Mouse (Mus musculus): ENCODE measurements at regions not wholly inside any gene's neighbourhood (a gene's known extent, or its start where the extent isn't known, plus 50 kb on each side); places are given as distances from the start of the nearest gene placed in this dataset.

DNA sequence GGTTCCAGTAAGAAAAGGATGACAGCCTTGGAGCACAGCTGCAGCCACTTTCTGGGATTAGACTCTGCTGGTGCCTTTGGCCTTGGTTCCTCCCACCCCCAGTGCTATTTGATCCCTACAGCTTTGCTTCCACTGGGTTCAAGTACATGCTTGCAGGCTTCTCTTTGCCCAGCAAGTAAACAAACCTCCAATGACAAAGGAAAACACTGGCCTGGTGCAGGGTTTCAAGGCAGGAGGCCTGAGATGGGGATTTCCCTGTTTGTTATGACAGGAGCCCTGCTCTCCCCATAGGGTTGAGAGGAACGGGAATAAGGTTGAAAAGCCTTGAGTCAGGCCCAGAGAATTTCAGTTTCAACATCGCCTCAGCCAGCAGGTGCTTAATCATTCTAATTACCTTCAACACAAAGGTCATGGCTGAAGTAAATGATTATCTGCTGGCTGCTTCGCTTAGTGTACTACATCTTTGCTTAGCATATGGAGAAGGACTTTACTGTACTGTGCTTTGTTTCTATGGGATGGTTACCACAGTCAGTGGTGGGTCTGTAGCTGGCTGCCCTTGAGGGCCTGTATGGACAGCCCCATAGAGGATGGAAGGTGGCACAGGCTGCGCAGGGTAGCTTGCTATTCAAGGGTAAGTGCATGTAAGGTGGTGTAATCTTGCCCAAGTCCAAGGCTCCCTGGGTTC lies 142.2 kb upstream of the Serp2 start:
- H3K36me3 ChIP-seq (ENCODE audit: control insufficient read depth, insufficient read depth, low read length): no peaks in the 10 kb centered on the region
- no peak for ATAC-seq (replicated peaks; ENCODE audit: low FRiP score)
- no peak overlapping the region for H3K27ac ChIP-seq (ENCODE audit: low read depth, low read length)
- WGBS: 43% methylated on average over 4 of the region's 4 CpGs
- no peak for DNase-seq (ENCODE audit: low spot score)
- H3K9me3 ChIP-seq (ENCODE audit: control insufficient read depth, low read length): no peaks in the 10 kb centered on the region
- H3K27me3 ChIP-seq (ENCODE audit: control insufficient read depth, insufficient read depth, low read length): no peaks in the 10 kb centered on the region
- no peak overlapping the region for H3K9ac ChIP-seq (ENCODE audit: low read length)
- no peak overlapping the region for H3K4me2 ChIP-seq (ENCODE audit: low read depth, low read length, severe bottlenecking)
- H3K4me3 ChIP-seq (ENCODE audit: low read depth, low read length): no peak overlapping the region
- 0 out of 2 replicates have a peak, but pooled peaks cover 5% of the 10 kb centered on the region for H3K4me1 ChIP-seq (replicated peaks; ENCODE audit: control insufficient read depth, insufficient read depth, low read length)

DNA sequence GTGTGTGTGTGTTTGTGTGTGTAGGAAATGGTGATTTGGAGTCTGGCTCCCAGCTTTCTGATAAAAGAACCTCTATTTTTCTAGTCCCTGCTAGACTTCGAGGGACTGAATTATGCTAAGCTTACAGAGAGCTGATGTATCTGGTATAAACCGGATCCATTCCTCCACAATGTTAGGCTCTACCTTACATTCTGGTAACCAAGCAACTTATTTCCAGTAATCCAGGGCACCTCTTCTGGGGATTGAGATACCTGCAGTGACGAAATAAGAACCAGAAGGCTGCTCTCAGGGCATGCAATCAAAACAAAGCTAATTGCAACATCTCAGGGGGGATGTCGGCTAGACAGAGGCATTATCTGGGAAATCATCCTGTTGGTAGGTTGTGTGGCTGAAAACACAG lies 140.0 kb upstream of the Serp2 start:
- no peak overlapping the region for H3K4me3 ChIP-seq (ENCODE audit: low read depth, low read length)
- ATAC-seq (replicated peaks; ENCODE audit: low FRiP score) (no peak), DNase-seq (ENCODE audit: low spot score) (no peak)
- no peaks in the 10 kb centered on the region for H3K9me3 ChIP-seq (ENCODE audit: control insufficient read depth, low read length)
- H3K36me3 ChIP-seq (ENCODE audit: control insufficient read depth, insufficient read depth, low read length): no peaks in the 10 kb centered on the region
- no peak overlapping the region for H3K9ac ChIP-seq (ENCODE audit: low read length)
- H3K4me2 ChIP-seq (ENCODE audit: low read depth, low read length, severe bottlenecking): no peak overlapping the region
- H3K4me1 ChIP-seq (replicated peaks; ENCODE audit: control insufficient read depth, insufficient read depth, low read length): 0 out of 2 replicates have a peak, but pooled peaks cover 5% of the 10 kb centered on the region
- no peaks in the 10 kb centered on the region for H3K27me3 ChIP-seq (ENCODE audit: control insufficient read depth, insufficient read depth, low read length)
- WGBS: 63% methylated on average over 4 of the region's 4 CpGs
- H3K27ac ChIP-seq (ENCODE audit: low read depth, low read length): no peak overlapping the region

DNA sequence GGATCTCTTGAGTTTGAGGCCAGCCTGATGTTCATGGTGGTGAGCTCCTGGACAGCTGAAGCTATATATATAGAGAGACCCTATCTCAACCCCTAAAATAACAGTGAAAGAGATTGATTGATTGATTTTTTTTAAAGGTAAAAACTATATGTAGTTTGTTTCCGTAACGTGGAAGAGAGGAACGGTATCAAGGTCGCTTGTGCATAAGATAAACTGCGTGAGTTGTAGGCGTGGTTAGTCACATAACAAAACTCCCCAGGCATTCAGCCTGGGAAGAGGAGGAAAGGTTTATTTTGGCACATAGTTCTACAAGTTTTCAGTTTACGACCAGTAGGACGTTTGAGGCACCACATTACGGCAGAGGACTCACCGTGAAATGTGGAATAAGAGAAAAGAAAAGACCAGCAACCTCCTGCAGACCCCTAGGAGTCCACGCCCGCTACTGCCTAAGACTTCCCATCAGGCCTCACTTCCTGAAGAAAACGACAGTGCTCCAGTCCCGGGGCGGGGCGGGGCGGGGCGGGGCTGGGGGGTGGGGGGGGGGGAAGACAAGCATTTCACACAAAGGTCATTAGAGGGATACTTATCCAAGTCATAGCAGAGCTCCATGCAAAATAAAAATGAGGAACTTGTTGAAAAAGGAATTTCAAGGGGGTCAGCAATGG lies 139.1 kb upstream of the Serp2 start:
- DNase-seq (ENCODE audit: low spot score) (no peak), ATAC-seq (replicated peaks; ENCODE audit: low FRiP score) (no peak)
- Histone ChIP-seq H3K4me2 (ENCODE audit: low read depth, low read length, severe bottlenecking) (no peak overlapping the region), H3K27me3 (ENCODE audit: control insufficient read depth, insufficient read depth, low read length) (no peaks in the 10 kb centered on the region), H3K4me1 (replicated peaks; ENCODE audit: control insufficient read depth, insufficient read depth, low read length) (0 out of 2 replicates have a peak, but pooled peaks cover 5% of the 10 kb centered on the region), H3K4me3 (ENCODE audit: low read depth, low read length) (no peak overlapping the region), H3K27ac (ENCODE audit: low read depth, low read length) (no peak overlapping the region), H3K9me3 (ENCODE audit: control insufficient read depth, low read length) (no peaks in the 10 kb centered on the region), H3K9ac (ENCODE audit: low read length) (no peak overlapping the region), H3K36me3 (ENCODE audit: control insufficient read depth, insufficient read depth, low read length) (no peaks in the 10 kb centered on the region)
- 72% methylated on average over 18 of the region's 18 CpGs for WGBS

DNA sequence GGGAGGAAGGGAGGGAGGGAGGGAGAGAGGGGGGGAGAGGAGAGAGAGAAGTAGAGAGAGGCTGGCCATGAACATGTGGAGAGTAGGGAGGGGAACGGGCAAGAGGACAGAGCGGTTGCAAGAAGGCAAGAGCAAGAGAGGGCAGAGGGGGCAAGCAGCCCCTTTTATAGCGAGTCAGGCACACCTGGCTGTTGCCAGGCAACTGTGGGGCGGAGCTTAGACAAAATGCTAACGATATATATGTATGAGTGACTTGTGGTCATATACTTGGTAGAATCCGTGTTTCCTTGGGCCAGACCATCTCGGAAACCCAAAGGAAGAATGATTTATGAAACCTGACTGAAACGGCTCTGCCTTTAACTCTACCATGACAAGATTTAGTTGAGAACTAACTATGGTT lies 138.2 kb upstream of the Serp2 start:
- Histone ChIP-seq H3K9ac (ENCODE audit: low read length) (no peak overlapping the region), H3K4me1 (replicated peaks; ENCODE audit: control insufficient read depth, insufficient read depth, low read length) (0 out of 2 replicates have a peak, but pooled peaks cover 5% of the 10 kb centered on the region), H3K27ac (ENCODE audit: low read depth, low read length) (no peak overlapping the region), H3K4me2 (ENCODE audit: low read depth, low read length, severe bottlenecking) (no peak overlapping the region), H3K27me3 (ENCODE audit: control insufficient read depth, insufficient read depth, low read length) (no peaks in the 10 kb centered on the region), H3K9me3 (ENCODE audit: control insufficient read depth, low read length) (no peaks in the 10 kb centered on the region), H3K36me3 (ENCODE audit: control insufficient read depth, insufficient read depth, low read length) (no peaks in the 10 kb centered on the region), H3K4me3 (ENCODE audit: low read depth, low read length) (no peak overlapping the region)
- WGBS: 92% methylated on average over 8 of the region's 8 CpGs
- DNase-seq (ENCODE audit: low spot score): no peak
- no peak for ATAC-seq (replicated peaks; ENCODE audit: low FRiP score)

DNA sequence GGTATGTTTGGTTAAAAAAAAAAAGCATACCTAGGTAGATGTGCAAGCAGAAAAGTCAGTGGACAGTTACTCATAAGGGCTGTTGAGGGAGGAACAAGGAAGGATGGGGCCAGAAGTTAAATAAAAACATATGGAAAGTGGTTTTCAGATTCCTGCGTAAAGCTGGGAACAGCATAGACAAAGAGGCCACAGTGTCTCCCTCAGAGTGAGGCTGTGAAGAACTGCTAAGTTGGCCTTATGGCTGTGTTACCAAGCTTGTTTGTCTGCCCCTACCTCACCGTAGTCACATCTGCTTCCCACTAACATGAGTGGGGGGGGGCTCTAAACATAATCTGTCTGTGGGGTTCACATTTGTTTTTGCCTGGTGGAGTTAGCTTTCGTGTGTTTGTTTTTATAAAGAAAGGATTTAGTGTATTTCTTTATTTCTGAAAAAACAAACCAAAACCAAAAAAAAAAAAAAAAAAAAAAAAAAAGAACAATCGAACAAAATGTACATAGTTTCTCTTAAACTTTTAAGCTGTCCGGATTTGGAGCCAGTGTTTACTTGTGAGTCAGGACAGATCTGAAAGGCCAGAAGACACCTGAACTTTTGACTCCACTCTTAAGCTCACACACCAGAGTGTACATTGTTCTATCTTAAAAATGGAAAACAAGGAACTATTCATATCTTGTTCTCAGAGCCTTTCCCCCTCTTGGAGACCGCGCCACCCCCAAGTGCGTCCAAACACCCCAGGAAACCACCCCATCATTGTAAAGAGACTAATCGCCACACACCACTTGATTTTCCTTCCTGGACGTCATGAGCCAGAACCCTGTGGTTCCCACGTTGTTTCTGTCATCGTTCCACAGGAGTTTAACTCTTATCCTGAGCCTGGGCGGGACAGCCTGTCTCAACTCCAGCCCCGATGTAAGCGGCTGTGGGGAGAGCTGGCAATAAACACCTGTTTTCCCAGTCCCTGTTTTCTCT lies 136.9 kb upstream of the Serp2 start:
- no peak overlapping the region for H3K4me3 ChIP-seq (ENCODE audit: low read depth, low read length)
- H3K4me2 ChIP-seq (ENCODE audit: low read depth, low read length, severe bottlenecking): no peak overlapping the region
- no peak overlapping the region for H3K9ac ChIP-seq (ENCODE audit: low read length)
- no peak for ATAC-seq (replicated peaks; ENCODE audit: low FRiP score)
- 61% methylated on average over 15 of the region's 15 CpGs for WGBS
- H3K9me3 ChIP-seq (ENCODE audit: control insufficient read depth, low read length): no peaks in the 10 kb centered on the region
- no peaks in the 10 kb centered on the region for H3K27me3 ChIP-seq (ENCODE audit: control insufficient read depth, insufficient read depth, low read length)
- DNase-seq (ENCODE audit: low spot score): no peak
- H3K27ac ChIP-seq (ENCODE audit: low read depth, low read length): no peak overlapping the region
- no peaks in the 10 kb centered on the region for H3K36me3 ChIP-seq (ENCODE audit: control insufficient read depth, insufficient read depth, low read length)
- H3K4me1 ChIP-seq (replicated peaks; ENCODE audit: control insufficient read depth, insufficient read depth, low read length): 0 out of 2 replicates have a peak, but pooled peaks cover 5% of the 10 kb centered on the region

DNA sequence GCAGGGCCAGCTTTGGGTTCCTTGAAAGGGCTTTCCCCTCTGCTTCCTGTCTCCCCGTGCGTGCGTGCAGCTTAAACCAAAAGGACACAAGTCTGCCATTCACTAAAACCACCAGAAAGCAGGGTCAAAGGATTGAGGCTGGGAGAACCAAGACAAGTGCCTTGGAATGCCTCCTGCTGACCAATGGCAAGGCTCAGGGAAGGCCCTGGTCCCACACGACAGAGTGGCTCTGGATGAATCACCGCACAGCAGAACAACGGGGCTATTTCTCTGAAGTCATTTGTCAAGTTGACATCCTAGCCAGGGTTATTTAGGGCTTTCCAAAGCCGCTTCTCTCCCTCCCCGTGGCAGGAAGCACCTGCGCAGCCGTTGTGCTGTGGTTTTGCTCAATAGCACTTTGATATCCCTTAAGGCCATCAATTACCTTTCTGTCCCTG lies 131.3 kb upstream of the Serp2 start:
- Histone ChIP-seq H3K27ac (ENCODE audit: low read depth, low read length) (no peak overlapping the region), H3K4me1 (replicated peaks; ENCODE audit: control insufficient read depth, insufficient read depth, low read length) (peaks cover 8% of the 10 kb centered on the region; the same call in 1 of the 2 replicates), H3K4me3 (ENCODE audit: low read depth, low read length) (no peak overlapping the region), H3K36me3 (ENCODE audit: control insufficient read depth, insufficient read depth, low read length) (no peaks in the 10 kb centered on the region), H3K9me3 (ENCODE audit: control insufficient read depth, low read length) (no peaks in the 10 kb centered on the region), H3K4me2 (ENCODE audit: low read depth, low read length, severe bottlenecking) (no peak overlapping the region), H3K9ac (ENCODE audit: low read length) (no peak overlapping the region), H3K27me3 (ENCODE audit: control insufficient read depth, insufficient read depth, low read length) (no peaks in the 10 kb centered on the region)
- DNase-seq (ENCODE audit: low spot score) (no peak), ATAC-seq (replicated peaks; ENCODE audit: low FRiP score) (no peak)
- 46% methylated on average over 10 of the region's 10 CpGs for WGBS

DNA sequence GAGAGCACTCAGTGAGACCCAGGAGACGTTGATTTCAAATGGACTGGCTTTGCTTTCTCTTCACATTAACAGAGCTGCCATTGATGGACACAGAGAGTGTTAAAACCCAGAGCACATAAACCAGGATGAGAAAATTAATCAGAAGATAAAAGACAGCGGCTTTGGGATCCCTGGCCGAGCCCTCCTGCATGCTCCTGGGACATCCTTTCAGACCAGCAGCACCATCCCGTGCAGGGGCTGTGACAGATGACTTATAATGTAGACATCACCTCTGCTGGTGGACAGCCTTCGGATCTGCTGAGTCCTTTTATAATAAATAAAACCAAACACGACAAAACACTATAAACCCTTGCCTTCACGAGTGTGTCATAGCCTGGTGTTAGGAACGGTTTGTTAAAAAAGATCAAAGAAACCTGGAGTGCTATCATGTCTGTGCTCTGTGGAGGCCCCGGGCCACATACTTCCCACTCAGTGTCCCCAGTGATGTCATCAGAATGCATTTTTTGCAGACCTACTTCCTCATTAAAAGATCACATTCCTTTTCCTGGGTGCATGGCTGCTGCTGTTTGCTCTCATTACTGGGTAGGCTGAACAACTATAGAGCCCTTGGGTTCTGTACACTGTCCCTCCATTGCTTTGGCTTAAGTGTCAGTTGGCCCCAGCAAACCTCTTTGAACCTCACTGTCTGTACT lies 130.2 kb upstream of the Serp2 start:
- no peak for DNase-seq (ENCODE audit: low spot score)
- no peak overlapping the region for H3K9ac ChIP-seq (ENCODE audit: low read length)
- no peak overlapping the region for H3K27ac ChIP-seq (ENCODE audit: low read depth, low read length)
- no peaks in the 10 kb centered on the region for H3K9me3 ChIP-seq (ENCODE audit: control insufficient read depth, low read length)
- WGBS: 61% methylated on average over 9 of the region's 9 CpGs
- H3K4me3 ChIP-seq (ENCODE audit: low read depth, low read length): no peak overlapping the region
- no peak for ATAC-seq (replicated peaks; ENCODE audit: low FRiP score)
- H3K27me3 ChIP-seq (ENCODE audit: control insufficient read depth, insufficient read depth, low read length): no peaks in the 10 kb centered on the region
- H3K4me2 ChIP-seq (ENCODE audit: low read depth, low read length, severe bottlenecking): no peak overlapping the region
- peaks cover 8% of the 10 kb centered on the region; the same call in 1 of the 2 replicates for H3K4me1 ChIP-seq (replicated peaks; ENCODE audit: control insufficient read depth, insufficient read depth, low read length)
- H3K36me3 ChIP-seq (ENCODE audit: control insufficient read depth, insufficient read depth, low read length): no peaks in the 10 kb centered on the region

Data from forebrain, embryonic 11.5 days (tissue).